Mouse (Mus musculus) embryonic facial prominence, embryonic 12.5 days (tissue): ENCODE data around the gene Cep162. TPM values are rescaled to one million over a fixed set of nuclear protein-coding genes. Genes with fewer than 3 reads are reported as not detected.

ENCODE experiments used
- ATAC-seq: fragments of 200-750 bp; cut with Nextera tagmentation; 2 replicates; pipeline ENCODE4 v1.8.0; 2017; ENCODE audit not compliant: insufficient number of reproducible peaks, insufficient read depth, low FRiP score, low TSS enrichment
- H3K27ac ChIP-seq: fragments of 300-500 bp; sonication (generic); 2 replicates; pipeline ENCODE4 v1.5.1; 2016; ENCODE audit warnings: mild to moderate bottlenecking
- H3K27me3 ChIP-seq: fragments of 300-500 bp; sonication (generic); 2 replicates; pipeline ENCODE4 v1.6.1; 2016; ENCODE audit warnings: mild to moderate bottlenecking, moderate library complexity
- H3K36me3 ChIP-seq: fragments of 300-500 bp; sonication (generic); 2 replicates; pipeline ENCODE4 v1.6.1; 2016; ENCODE audit warnings: mild to moderate bottlenecking
- H3K4me1 ChIP-seq: fragments of 300-500 bp; sonication (generic); 2 replicates; pipeline ENCODE4 v1.6.1; 2016
- H3K4me2 ChIP-seq: fragments of 300-500 bp; sonication (generic); replicated peaks from 2 replicates; pipeline ENCODE4 v1.6.1; 2016; ENCODE audit warnings: mild to moderate bottlenecking, moderate library complexity
- H3K4me3 ChIP-seq: fragments of 300-500 bp; sonication (generic); 2 replicates; pipeline ENCODE4 v1.5.1; 2016; ENCODE audit warnings: mild to moderate bottlenecking
- H3K9ac ChIP-seq: fragments of 300-500 bp; sonication (generic); 2 replicates; pipeline ENCODE4 v1.6.1; 2016; ENCODE audit warnings: mild to moderate bottlenecking, moderate library complexity
- H3K9me3 ChIP-seq: fragments of 300-500 bp; sonication (generic); 2 replicates; pipeline ENCODE4 v1.6.1; 2016; ENCODE audit warnings: mild to moderate bottlenecking, moderate library complexity
- WGBS: fragments of 180-500 bp; shearing (Covaris S2); methylation state at CpG from one replicate; pipeline ENCODE4 v1.1.7; 2016; 5-methylcytosine and 5-hydroxymethylcytosine counted together
- polyA plus RNA-seq: library from polyadenylated mRNA; unstranded; fragments of >200 nt; fragmentation: Nextera tagmentation; extraction: Ambion mirVana; gene quantifications from 2 replicates; pipeline ENCODE4 v1.2.1, GENCODE M21; 2016

Cep162 gene
- polyA plus RNA-seq, 1 experiment from 2014 or later, result 9.1 TPM

GRCm38 (mm10) chr9:87152641-87153325, 102.6 kb downstream of the Cep162 start:
- Histone ChIP-seq H3K4me3 (no peak overlapping the region), H3K9me3 (no peaks in the 10 kb centered on the region), H3K9ac (no peak overlapping the region), H3K4me1 (no peaks in the 10 kb centered on the region), H3K36me3 (no peaks in the 10 kb centered on the region), H3K4me2 (no peak overlapping the region), H3K27me3 (no peaks in the 10 kb centered on the region), H3K27ac (no peak overlapping the region)
- ATAC-seq, result no peak
- 92% methylated on average over 1 of the region's 1 CpGs for WGBS

- H3K9ac ChIP-seq, result no peak overlapping the region
- H3K4me1 ChIP-seq, result peaks cover 17% of the 10 kb centered on the region; the same call in 1 of the 2 replicates
- peaks cover 36% of the 10 kb centered on the region for H3K27me3 ChIP-seq
- no peaks in the 10 kb centered on the region for H3K36me3 ChIP-seq
- 67% methylated on average over 2 of the region's 2 CpGs for WGBS
- ATAC-seq, result no peak
- no peak overlapping the region for H3K27ac ChIP-seq
- H3K4me2 ChIP-seq, result no peak overlapping the region
- no peak overlapping the region for H3K4me3 ChIP-seq
- H3K9me3 ChIP-seq, result no peaks in the 10 kb centered on the region
Observed at GRCm38 (mm10) chr9:87147927-87148326, 107.4 kb downstream of the Cep162 start.

- Histone ChIP-seq H3K4me1 (peaks cover 17% of the 10 kb centered on the region; the same call in 1 of the 2 replicates), H3K9ac (no peak overlapping the region), H3K27ac (no peak overlapping the region), H3K27me3 (peaks cover 36% of the 10 kb centered on the region), H3K9me3 (no peaks in the 10 kb centered on the region), H3K4me2 (no peak overlapping the region), H3K4me3 (no peak overlapping the region), H3K36me3 (no peaks in the 10 kb centered on the region)
- 77% methylated on average over 4 of the region's 4 CpGs for whole genome bisulfite sequencing
- ATAC-seq, result no peak
Observed at GRCm38 (mm10) chr9:87146400-87146799, 108.9 kb downstream of the Cep162 start.

- Histone ChIP-seq H3K4me3 (no peak overlapping the region; the same call in 1 of the 2 replicates), H3K9ac (no peak overlapping the region), H3K27me3 (peaks cover 36% of the 10 kb centered on the region), H3K4me2 (no peak overlapping the region), H3K9me3 (no peaks in the 10 kb centered on the region), H3K27ac (no peak overlapping the region), H3K36me3 (no peaks in the 10 kb centered on the region), H3K4me1 (peaks cover 17% of the 10 kb centered on the region; the same call in 1 of the 2 replicates)
- WGBS, result 26% methylated on average over 11 of the region's 11 CpGs
- no peak for ATAC-seq
Observed at GRCm38 (mm10) chr9:87145671-87146070, 109.7 kb downstream of the Cep162 start.

DNA sequence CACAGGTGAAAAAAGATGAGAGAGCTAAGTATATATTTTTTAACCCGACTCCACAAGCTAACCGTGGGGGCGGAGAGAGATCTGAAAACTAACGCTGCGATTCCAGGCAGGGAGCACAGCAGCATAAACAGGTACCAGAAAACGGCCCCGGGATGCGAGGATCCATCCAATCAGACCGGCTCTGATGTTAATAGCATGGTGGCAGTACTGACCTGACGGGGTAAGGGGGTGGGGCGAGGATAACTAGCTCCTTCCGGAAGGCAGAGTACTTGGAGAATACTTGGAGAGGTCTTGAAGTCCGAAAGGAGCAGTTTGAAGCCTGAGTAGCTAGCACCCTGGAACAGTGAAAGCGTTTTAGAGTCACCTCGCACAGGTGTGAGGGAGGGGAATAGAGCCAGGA, 110.2 kb downstream of the Cep162 start:
- H3K27ac ChIP-seq, result no peak overlapping the region
- ATAC-seq, result no peak
- H3K36me3 ChIP-seq, result no peaks in the 10 kb centered on the region
- peaks cover 17% of the 10 kb centered on the region; the same call in 1 of the 2 replicates for H3K4me1 ChIP-seq
- WGBS, result 3% methylated on average over 15 of the region's 15 CpGs
- peaks cover 36% of the 10 kb centered on the region for H3K27me3 ChIP-seq
- H3K9me3 ChIP-seq, result no peaks in the 10 kb centered on the region
- peak overlapping the region; percentile 30; the same call in 1 of the 2 replicates for H3K4me3 ChIP-seq
- peak overlapping the region; percentile 56 for H3K4me2 ChIP-seq
- no peak overlapping the region for H3K9ac ChIP-seq

- Histone ChIP-seq H3K27ac (no peak overlapping the region), H3K4me2 (peak overlapping the region; percentile 56), H3K27me3 (peaks cover 36% of the 10 kb centered on the region), H3K4me1 (peaks cover 17% of the 10 kb centered on the region; the same call in 1 of the 2 replicates), H3K36me3 (no peaks in the 10 kb centered on the region), H3K4me3 (peak overlapping the region; percentile 30), H3K9me3 (no peaks in the 10 kb centered on the region), H3K9ac (no peak overlapping the region)
- WGBS, result 2% methylated on average over 19 of the region's 19 CpGs
- 0 out of 2 replicates have a peak, but pooled peaks have one; percentile 67 for ATAC-seq
Observed at GRCm38 (mm10) chr9:87144532-87144931, 110.8 kb downstream of the Cep162 start.

- Histone ChIP-seq H3K27me3 (peaks cover 36% of the 10 kb centered on the region), H3K4me3 (peak within 1 kb of the TSS; percentile 30), H3K27ac (no peak within 1 kb of the TSS), H3K4me2 (peak within 1 kb of the TSS; percentile 56), H3K4me1 (peaks cover 17% of the 10 kb centered on the region; the same call in 1 of the 2 replicates), H3K9me3 (no peaks in the 10 kb centered on the region), H3K36me3 (no peaks in the 10 kb centered on the region), H3K9ac (no peak within 1 kb of the TSS)
- under 1% methylated on average over 29 of the region's 29 CpGs for WGBS
- peak; percentile 87 for ATAC-seq
Observed at GRCm38 (mm10) chr9:87144106-87144505, 111.2 kb downstream of the Cep162 start, which contains the start of gene Mrap2. Gene Mrap2 (plus strand): TSS chr9:87144306.

- peaks cover 17% of the 10 kb centered on the region; the same call in 1 of the 2 replicates for H3K4me1 ChIP-seq
- no peak overlapping the region for H3K4me2 ChIP-seq
- H3K9ac ChIP-seq, result no peak overlapping the region
- no peak overlapping the region for H3K27ac ChIP-seq
- 70% methylated on average over 3 of the region's 3 CpGs for WGBS
- no peak overlapping the region for H3K4me3 ChIP-seq
- no peak for ATAC-seq
- no peaks in the 10 kb centered on the region for H3K36me3 ChIP-seq
- no peaks in the 10 kb centered on the region for H3K9me3 ChIP-seq
- H3K27me3 ChIP-seq, result peaks cover 36% of the 10 kb centered on the region
Observed at GRCm38 (mm10) chr9:87143076-87143475, 112.3 kb downstream of the Cep162 start.

Other genes with a start within 250 kb of the Cep162 start
- gene Ripply2, start 240.0 kb downstream of the Cep162 start, polyA plus RNA-seq, result not detected in 2 replicates
- 54.6 and 58.3 TPM in 2 replicates for gene Cyb5r4, start 233.5 kb downstream of the Cep162 start, polyA plus RNA-seq
- 0.19 and 0.43 TPM in 2 replicates for gene Mrap2, start 111.2 kb downstream of the Cep162 start, polyA plus RNA-seq